Mouse (Mus musculus): ENCODE data around the gene Zfhx3.

DNA sequence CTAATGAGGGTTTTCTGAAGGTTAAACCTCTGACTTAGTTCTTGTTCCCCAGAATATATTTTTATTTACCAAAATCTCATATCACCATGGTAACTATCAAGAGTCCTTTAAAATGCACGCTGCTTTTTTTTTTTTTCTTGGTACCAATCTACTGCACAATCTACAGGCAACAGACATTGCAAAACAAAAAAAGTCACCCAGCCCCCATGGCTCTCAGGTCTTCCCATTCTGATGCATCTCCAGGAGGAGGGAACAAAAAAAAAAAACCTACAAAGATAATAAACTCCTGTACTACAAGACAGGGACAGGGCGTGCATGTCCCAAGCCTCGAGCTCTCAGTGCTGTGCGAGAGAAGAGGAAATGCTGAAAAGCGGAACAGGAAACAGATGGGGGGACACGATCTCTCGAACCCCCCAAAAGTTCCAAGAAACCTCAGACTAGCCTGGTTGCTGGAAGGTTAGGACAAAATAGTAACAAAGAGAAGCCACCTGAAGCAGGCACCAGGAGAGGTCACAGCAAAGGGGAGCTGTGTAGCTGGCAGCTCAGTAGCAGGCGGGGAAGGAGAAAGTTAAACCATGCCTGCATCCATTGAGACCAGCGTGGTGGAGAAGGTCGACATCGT is 669.5 kb downstream of the Zfhx3 start:
- TF ChIP-seq CTCF (IDR thresholded peaks at IDR 0.05; ENCODE audit: low read depth) (no peak), EP300 (IDR thresholded peaks at IDR 0.05; ENCODE audit: low read depth) (no peak)

Data from liver, embryonic 14.5 days (tissue).